Mouse (Mus musculus) sigmoid colon, adult 10 weeks (tissue): ENCODE data around the gene Mpeg1. TPM values are rescaled to one million over a fixed set of nuclear protein-coding genes. Genes with fewer than 3 reads are reported as not detected.

Source experiments
- polyA plus RNA-seq: library from polyadenylated mRNA; stranded (reverse); fragments of 350-450 nt; fragmentation: Illumina TruSeq; extraction: RNeasy Lipid Tissue Mini Kit (QIAGEN cat#74804); gene quantifications from one replicate; pipeline ENCODE4 v1.2.3, GENCODE M21; 2014; ENCODE audit warnings: low read depth, low replicate concordance

Gene Mpeg1
- polyA plus RNA-seq, result 42.2 TPM

DNA sequence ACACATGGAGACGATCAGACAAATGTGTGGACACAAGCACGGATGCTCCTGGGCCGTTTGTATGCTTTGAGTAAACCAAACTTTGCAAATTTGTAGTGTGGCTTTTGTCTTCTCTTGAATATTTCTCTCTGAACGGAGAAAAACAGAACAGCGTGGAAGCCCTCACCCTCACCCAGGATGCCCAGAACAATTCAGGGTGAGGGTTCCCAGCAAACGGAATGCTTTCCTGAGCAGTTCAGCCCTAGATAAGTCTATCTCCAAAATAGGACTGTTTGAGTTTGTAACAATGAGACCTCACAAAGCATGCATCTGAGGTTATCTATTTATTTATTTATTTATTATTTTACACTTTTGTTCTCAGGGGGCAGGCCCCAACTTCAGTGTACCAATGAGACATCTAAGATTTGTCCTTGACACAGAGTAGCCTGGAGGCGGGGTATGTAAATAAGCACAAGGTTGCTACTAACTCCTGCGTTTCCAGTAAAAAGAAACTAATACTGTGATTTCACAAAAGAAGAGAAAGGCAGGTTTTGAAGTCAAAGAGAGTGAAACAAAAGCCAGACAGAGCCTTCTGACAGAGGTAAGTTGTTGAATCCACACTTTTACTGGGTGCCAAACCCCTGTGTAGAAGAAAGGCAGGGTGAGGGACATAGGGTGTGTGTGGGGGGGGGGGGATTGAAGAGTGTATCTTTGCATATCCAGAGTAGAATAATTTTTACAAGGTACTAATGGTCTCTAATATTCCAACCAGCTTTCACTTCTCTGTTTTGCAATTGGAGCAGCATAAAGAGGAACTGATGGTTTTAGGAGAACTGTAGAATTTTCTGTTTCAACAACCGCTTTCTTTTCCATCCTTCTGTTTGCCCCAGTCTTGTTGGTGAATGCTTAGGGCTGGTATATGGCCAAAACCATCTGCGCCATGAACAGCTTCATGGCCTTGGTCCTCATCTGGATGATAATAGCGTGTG is at the start of gene Mpeg1:
Mpeg1 (plus strand) TSS at position 498 of the 968 bp plus-strand sequence.

GRCm38 (mm10) chr19:12417361-12417760 is 43.2 kb upstream of the Mpeg1 start, which contains the start of gene Olfr1441:
TSS of gene Olfr1441 (plus strand) at chr19:12417433.

GRCm38 (mm10) chr19:12427605-12428004 is 33.0 kb upstream of the Mpeg1 start, which contains the start of gene Pfpl:
TSS of gene Pfpl (plus strand) at chr19:12427905.

DNA sequence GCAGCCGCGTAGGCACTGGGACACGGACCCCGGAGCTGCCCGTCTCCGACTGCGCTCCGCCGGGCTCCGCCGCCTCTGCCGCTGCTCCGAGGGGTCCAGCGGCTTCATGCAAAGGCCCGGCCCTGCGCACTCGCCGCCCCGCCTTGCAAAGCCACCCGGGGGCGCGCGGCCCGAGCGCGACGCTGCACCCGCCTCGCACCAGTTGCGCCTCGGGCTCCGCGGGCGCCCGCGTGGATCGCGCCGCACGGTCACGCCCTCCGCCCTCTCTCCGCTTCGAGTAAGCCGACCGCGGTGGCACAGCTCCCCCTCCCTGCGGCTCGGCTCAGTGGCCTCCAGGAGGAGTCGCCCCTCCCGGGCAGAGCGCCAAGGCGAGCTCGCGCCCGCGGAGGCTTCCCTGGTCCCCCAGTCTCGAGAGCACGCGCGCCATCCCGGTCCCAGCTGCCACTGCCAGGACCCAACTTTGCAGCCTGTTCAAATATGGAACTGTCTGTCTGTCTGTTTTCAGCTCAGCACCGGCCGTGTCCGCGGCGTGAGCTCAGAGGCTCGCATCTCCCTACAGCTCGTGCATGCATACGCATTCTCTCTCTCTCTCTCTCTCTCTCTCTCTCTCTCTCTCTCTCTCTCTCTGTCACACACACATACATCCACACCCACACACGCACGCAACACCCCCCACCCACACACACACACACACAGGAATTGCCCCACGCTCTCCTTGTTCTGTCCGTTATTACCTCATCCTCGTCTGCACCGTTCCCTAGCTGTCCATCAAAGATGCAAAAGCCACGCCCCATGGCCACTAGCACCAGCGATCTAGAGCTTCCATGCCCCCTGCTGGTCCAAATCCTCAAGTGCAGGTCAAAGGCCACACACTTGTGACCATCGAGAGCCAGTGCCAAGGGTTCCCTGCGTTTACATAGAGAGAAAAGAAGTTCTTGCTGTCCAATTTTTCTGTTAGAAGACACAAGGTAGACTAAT is 41.1 kb downstream of the Mpeg1 start, which contains the start of gene Dtx4:
Dtx4 (minus strand) TSS at position 85 of the 978 bp plus-strand sequence.

Other genes starting within 250 kb of the Mpeg1 start
- not detected for gene Olfr1432, start 228.2 kb upstream of the Mpeg1 start, polyA plus RNA-seq
- gene Olfr262, start 219.1 kb upstream of the Mpeg1 start, polyA plus RNA-seq, result not detected
- not detected for gene Olfr235, start 199.7 kb upstream of the Mpeg1 start, polyA plus RNA-seq
- not detected for gene Olfr1434, start 180.9 kb upstream of the Mpeg1 start, polyA plus RNA-seq
- not detected for gene Olfr1436, start 161.6 kb upstream of the Mpeg1 start, polyA plus RNA-seq
- gene Olfr1437, start 135.7 kb upstream of the Mpeg1 start, polyA plus RNA-seq, result not detected
- gene Olfr1438-ps1, start 124.9 kb upstream of the Mpeg1 start, polyA plus RNA-seq, result not detected
- not detected for gene Olfr1440, start 73.5 kb upstream of the Mpeg1 start, polyA plus RNA-seq
- not detected for gene Olfr1441, start 43.3 kb upstream of the Mpeg1 start, polyA plus RNA-seq
- not detected for gene Pfpl, start 32.9 kb upstream of the Mpeg1 start, polyA plus RNA-seq
- gene Dtx4, start 40.7 kb downstream of the Mpeg1 start, polyA plus RNA-seq, result 12.0 TPM
- gene Fam111a, start 85.0 kb downstream of the Mpeg1 start, polyA plus RNA-seq, result 41.9 TPM
- 0.85 TPM for gene Gm4952, start 139.2 kb downstream of the Mpeg1 start, polyA plus RNA-seq
- not detected for gene Glyat, start 172.5 kb downstream of the Mpeg1 start, polyA plus RNA-seq
- not detected for gene Olfr1442, start 209.7 kb downstream of the Mpeg1 start, polyA plus RNA-seq
- gene Olfr1443, start 217.3 kb downstream of the Mpeg1 start, polyA plus RNA-seq, result not detected
- not detected for gene Keg1, start 235.0 kb downstream of the Mpeg1 start, polyA plus RNA-seq